Mouse (Mus musculus) megakaryocyte progenitor cell, adult 5-6 weeks (primary cell): ENCODE results near the gene Mocs3. TPM values are rescaled to one million over a fixed set of nuclear protein-coding genes. Genes with fewer than 3 reads are reported as not detected.

ENCODE experiments used
- total RNA-seq, 2 experiments: library from RNA; stranded (forward) in 1 of 2; stranded (reverse) in 1 of 2; fragments of 157-497, 149-512 nt in 1 of 2; fragments of 200-1000 nt in 1 of 2; gene quantifications; 2 replicates each; pipeline versions ENCODE4 v1.2.3 to v1.2.4; 2015 to 2017

Gene Mocs3
- total RNA-seq, 2 experiments from 2014 or later: 2.6 to 7.8 TPM

Other genes starting within 250 kb of the Mocs3 start
- not detected in 2 replicates for gene Ripor3, start 220.0 kb upstream of the Mocs3 start, total RNA-seq (2015)
- not detected in 2 replicates for gene Ripor3, start 220.0 kb upstream of the Mocs3 start, total RNA-seq (2017)
- gene Pard6b, start 149.6 kb upstream of the Mocs3 start, total RNA-seq (2015): 0.07 and 0.42 TPM in 2 replicates
- gene Pard6b, start 149.6 kb upstream of the Mocs3 start, total RNA-seq (2017): 0.25 and 0.78 TPM in 2 replicates
- gene Adnp, start 23.5 kb upstream of the Mocs3 start, total RNA-seq (2015): 23.3 and 27.9 TPM in 2 replicates
- 0.33 and 1.4 TPM in 2 replicates for gene Adnp, start 23.5 kb upstream of the Mocs3 start, total RNA-seq (2017)
- gene Gm20716, start 258 bp upstream of the Mocs3 start, total RNA-seq (2015): 53.3 and 58.6 TPM in 2 replicates
- gene Gm20716, start 258 bp upstream of the Mocs3 start, total RNA-seq (2017): 34.5 and 42.4 TPM in 2 replicates
- 68.8 and 70.7 TPM in 2 replicates for gene Dpm1, start within 50 bp of the Mocs3 start, total RNA-seq (2015)
- 68.9 and 69.7 TPM in 2 replicates for gene Dpm1, start within 50 bp of the Mocs3 start, total RNA-seq (2017)
- gene Kcng1, start 51.1 kb downstream of the Mocs3 start, total RNA-seq (2015): 2.4 and 2.7 TPM in 2 replicates
- gene Kcng1, start 51.1 kb downstream of the Mocs3 start, total RNA-seq (2017): 0.42 and 1.0 TPM in 2 replicates